Mouse (Mus musculus): ENCODE results near the gene Prickle2. TPM values are rescaled to one million over a fixed set of nuclear protein-coding genes. Genes with fewer than 3 reads are reported as not detected.

The Prickle2 gene
- polyA plus RNA-seq, 1 experiment from 2014 or later = 4.4 TPM

DNA sequence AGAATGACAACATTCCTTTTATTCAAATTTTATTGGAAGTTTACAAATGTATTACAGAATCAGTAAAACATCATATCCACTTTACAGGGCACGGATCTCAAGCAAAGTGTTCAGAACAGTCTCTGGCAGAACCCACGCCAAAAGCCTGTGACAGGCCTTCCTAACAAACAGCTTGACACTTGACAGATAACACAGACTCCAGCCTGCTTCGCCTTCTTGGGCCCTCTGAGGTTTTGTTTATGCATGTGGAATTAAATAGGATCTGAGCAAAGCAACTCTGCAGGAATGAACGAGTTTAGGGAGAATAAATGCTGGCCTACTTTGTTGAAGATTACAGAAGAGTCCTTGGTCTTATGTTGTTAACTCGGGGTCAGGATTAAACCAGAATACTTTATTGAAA, 335.1 kb downstream of the Prickle2 start:
- no peak overlapping the region for H3K27ac ChIP-seq
- no peaks in the 10 kb centered on the region for H3K36me3 ChIP-seq
- WGBS = 27% methylated on average over 5 of the region's 5 CpGs
- H3K4me3 ChIP-seq = no peak overlapping the region
- H3K27me3 ChIP-seq = no peaks in the 10 kb centered on the region
- no peak overlapping the region for H3K9ac ChIP-seq
- ATAC-seq (replicated peaks; ENCODE audit: insufficient number of reproducible peaks, insufficient read depth, low FRiP score, low read depth) = no peak
- H3K9me3 ChIP-seq (replicated peaks) = no peaks in the 10 kb centered on the region; the same call in 1 of the 2 replicates
- no peak overlapping the region for H3K4me2 ChIP-seq
- H3K4me1 ChIP-seq (replicated peaks) = no peaks in the 10 kb centered on the region

- Histone ChIP-seq H3K27me3 (no peaks in the 10 kb centered on the region), H3K4me3 (no peak overlapping the region), H3K4me1 (replicated peaks) (no peaks in the 10 kb centered on the region), H3K36me3 (no peaks in the 10 kb centered on the region), H3K9me3 (replicated peaks) (no peaks in the 10 kb centered on the region), H3K27ac (no peak overlapping the region), H3K9ac (no peak overlapping the region), H3K4me2 (no peak overlapping the region)
- no peak for ATAC-seq (replicated peaks; ENCODE audit: insufficient number of reproducible peaks, insufficient read depth, low FRiP score, low read depth)
- 74% methylated on average over 10 of the region's 10 CpGs for WGBS
These were observed 358.5 kb downstream of the Prickle2 start for GRCm38 (mm10) chr6:92347278-92348028.

DNA sequence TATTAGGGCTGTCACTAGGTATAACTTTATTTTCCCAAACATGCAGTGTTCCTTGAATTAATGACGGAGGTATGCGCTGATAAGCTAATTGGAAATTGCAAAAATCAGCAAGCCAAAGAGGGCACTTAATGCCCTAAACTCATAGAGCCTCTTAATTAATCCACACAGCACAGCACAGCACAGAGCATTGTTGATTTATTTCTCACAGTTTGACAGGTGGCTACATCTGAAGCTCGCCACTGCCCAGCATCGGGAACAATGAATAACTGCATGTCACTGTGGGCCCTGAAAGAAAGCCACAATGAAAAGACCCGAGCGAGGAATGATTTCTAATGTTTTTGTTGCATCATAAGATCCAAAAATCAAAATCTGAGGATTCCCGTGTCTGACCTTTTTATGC, 359.2 kb downstream of the Prickle2 start:
- H3K36me3 ChIP-seq = no peaks in the 10 kb centered on the region
- no peaks in the 10 kb centered on the region for H3K9me3 ChIP-seq (replicated peaks)
- H3K4me1 ChIP-seq (replicated peaks) = no peaks in the 10 kb centered on the region
- 73% methylated on average over 7 of the region's 7 CpGs for WGBS
- no peak overlapping the region for H3K4me3 ChIP-seq
- no peak overlapping the region for H3K4me2 ChIP-seq
- no peak for ATAC-seq (replicated peaks; ENCODE audit: insufficient number of reproducible peaks, insufficient read depth, low FRiP score, low read depth)
- no peak overlapping the region for H3K9ac ChIP-seq
- H3K27me3 ChIP-seq = no peaks in the 10 kb centered on the region
- no peak overlapping the region for H3K27ac ChIP-seq

DNA sequence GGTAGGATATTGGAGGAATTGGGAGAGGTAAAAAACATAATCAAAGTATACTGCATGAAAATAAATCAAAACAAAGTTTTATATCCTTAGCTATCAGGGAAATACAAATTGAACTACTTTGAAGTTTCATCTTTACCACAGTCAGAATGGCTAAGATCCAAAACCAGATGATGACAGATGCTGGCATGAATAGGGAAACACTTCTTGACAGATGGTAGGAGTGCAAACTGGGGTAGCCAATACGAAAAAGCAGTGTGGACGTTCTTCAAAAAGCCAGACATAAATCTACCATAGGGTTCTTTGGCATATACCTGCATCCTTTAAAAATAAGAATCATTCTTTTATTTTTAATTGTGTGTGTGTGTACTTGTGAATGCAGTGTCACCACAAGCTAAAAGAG, 360.8 kb downstream of the Prickle2 start:
- Histone ChIP-seq H3K36me3 (no peaks in the 10 kb centered on the region), H3K9ac (no peak overlapping the region), H3K4me3 (no peak overlapping the region), H3K9me3 (replicated peaks) (no peaks in the 10 kb centered on the region), H3K27ac (no peak overlapping the region), H3K4me1 (replicated peaks) (no peaks in the 10 kb centered on the region), H3K4me2 (no peak overlapping the region), H3K27me3 (no peaks in the 10 kb centered on the region)
- ATAC-seq (replicated peaks; ENCODE audit: insufficient number of reproducible peaks, insufficient read depth, low FRiP score, low read depth) = no peak
- WGBS = 72% methylated on average over 2 of the region's 2 CpGs

DNA sequence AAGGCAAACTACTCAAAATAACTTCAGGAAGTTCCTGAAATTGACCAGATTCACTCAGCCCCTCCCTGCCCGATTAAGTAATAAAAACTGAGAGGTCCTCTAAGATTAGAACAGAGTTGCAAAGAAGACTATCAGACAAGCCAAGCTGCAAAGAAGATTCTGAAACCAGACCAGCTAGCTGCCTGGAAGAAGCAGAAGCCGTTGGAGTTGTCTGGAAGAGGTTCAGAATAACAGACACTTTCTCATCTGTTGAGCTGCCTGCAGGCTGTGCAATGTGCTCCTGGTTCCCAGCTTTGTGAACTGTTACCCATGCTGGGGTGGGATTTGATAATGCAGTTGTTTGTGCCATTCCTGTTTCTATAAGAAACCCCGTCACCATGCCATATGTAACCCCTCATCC, 361.4 kb downstream of the Prickle2 start:
- Histone ChIP-seq H3K36me3 (no peaks in the 10 kb centered on the region), H3K9me3 (replicated peaks) (no peaks in the 10 kb centered on the region), H3K9ac (no peak overlapping the region), H3K4me2 (no peak overlapping the region), H3K27me3 (no peaks in the 10 kb centered on the region), H3K27ac (no peak overlapping the region), H3K4me1 (replicated peaks) (no peaks in the 10 kb centered on the region), H3K4me3 (no peak overlapping the region)
- WGBS = 71% methylated on average over 3 of the region's 3 CpGs
- no peak for ATAC-seq (replicated peaks; ENCODE audit: insufficient number of reproducible peaks, insufficient read depth, low FRiP score, low read depth)

Other genes starting within 250 kb of the Prickle2 start
- gene A730049H05Rik, start 110.3 kb upstream of the Prickle2 start, polyA plus RNA-seq (2015; fragmentation: Nextera tagmentation; extraction: Ambion mirVana) = 2.9 and 3.0 TPM in 2 replicates
- gene Gm15737, start 163.2 kb upstream of the Prickle2 start, polyA plus RNA-seq (2015; fragmentation: Nextera tagmentation; extraction: Ambion mirVana) = 0.21 and 0.24 TPM in 2 replicates
- 6.5 and 7.4 TPM in 2 replicates for gene Adamts9, start 237.3 kb upstream of the Prickle2 start, polyA plus RNA-seq (2015; fragmentation: Nextera tagmentation; extraction: Ambion mirVana)